In the genomic region with DNA sequence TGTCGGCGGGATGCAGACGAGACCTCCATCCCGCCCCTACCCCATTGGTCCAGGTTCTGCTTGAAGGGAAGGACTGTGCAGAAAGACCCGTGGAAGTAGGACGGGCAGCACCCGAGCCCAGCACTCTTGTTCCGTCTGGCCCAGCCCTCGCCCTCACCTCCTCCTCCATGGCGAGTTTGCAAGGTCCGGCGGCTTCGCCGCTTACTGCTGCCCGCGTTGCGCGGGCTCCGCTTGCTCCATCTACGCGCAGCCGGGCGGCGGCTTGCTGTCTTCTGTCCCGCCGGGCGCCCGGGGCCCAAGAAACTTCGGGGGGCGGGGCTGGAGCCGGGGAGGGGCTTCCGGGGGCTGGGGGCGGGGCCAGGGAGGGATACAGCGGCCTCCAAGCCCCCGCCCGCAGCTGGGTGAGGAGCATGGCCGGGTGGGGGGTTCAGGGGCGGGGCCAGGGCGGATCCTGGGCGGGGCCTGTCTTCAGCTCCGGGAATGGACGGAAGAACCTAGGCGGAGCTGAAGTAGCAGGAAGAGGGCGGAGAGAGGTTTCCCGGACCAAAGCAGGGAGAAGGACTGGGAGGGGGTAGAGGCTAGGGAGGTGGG, we compare ENCODE assay signal across 8 mouse cellular contexts. TPM values are rescaled to one million over a fixed set of nuclear protein-coding genes. Genes with fewer than 3 reads are reported as not detected.
DNase-seq lines count a peak whose midpoint lies in the region; ATAC-seq and TF ChIP-seq lines count a peak whose summit lies in the region.

A gene (minus strand): TSS at position 260 of the 591 bp plus-strand sequence.

- peak; percentile 95 for ATAC-seq in forebrain, embryonic 12.5 days (ENCODE audit: low FRiP score)
- ATAC-seq in heart, postnatal 0 days (ENCODE audit: insufficient read depth, low read depth) = peak; percentile 90
- ATAC-seq in neural tube, embryonic 15.5 days (ENCODE audit: low FRiP score) = peak; percentile 92

- no peak for TF ChIP-seq CTCF in E14TG2a.4 (conservative IDR thresholded peaks at IDR 0.05; ENCODE audit: low read length)
- TF ChIP-seq CTCF in heart, postnatal 0 days (IDR thresholded peaks at IDR 0.05; ENCODE audit: low read depth) = no peak

- no peak for TF ChIP-seq EP300 in heart, postnatal 0 days (IDR thresholded peaks at IDR 0.05; ENCODE audit: low read depth)

- peak; percentile 84 for DNase-seq in c-Kit-positive CD71-positive TER-119-negative erythroid progenitor cells, embryonic 14.5 days (ENCODE audit: low read depth)
- peak; percentile 97 for DNase-seq in heart, postnatal 0 days (ENCODE audit: low spot score)
- peak; percentile 97 to 98 for DNase-seq in kidney, postnatal 4 days
- peak; percentile 93 to 96 for DNase-seq in lung, adult 18-20 months
- DNase-seq in testis, postnatal 14 days (ENCODE audit: low spot score) = peak; percentile 92

- H3K27me3 ChIP-seq in E14TG2a.4 (ENCODE audit: insufficient read depth, low read length) = peaks cover 14% of the 10 kb centered on the region
- H3K27me3 ChIP-seq in forebrain, embryonic 12.5 days = no peaks in the 10 kb centered on the region
- no peaks in the 10 kb centered on the region for H3K27me3 ChIP-seq in heart, postnatal 0 days (ENCODE audit: control insufficient read depth, insufficient read depth, low read length)
- no peaks in the 10 kb centered on the region for H3K27me3 ChIP-seq in neural tube, embryonic 15.5 days (replicated peaks)

- peaks cover 65% of the 10 kb centered on the region for H3K4me1 ChIP-seq in E14TG2a.4 (replicated peaks; ENCODE audit: low read depth, low read length)
- H3K4me1 ChIP-seq in forebrain, embryonic 12.5 days = peaks cover 41% of the 10 kb centered on the region
- H3K4me1 ChIP-seq in heart, postnatal 0 days (ENCODE audit: control insufficient read depth, insufficient read depth) = peaks cover 23% of the 10 kb centered on the region
- peaks cover 34% of the 10 kb centered on the region for H3K4me1 ChIP-seq in neural tube, embryonic 15.5 days

- peak within 1 kb of the TSS; percentile 67 for H3K9ac ChIP-seq in forebrain, embryonic 12.5 days
- peak within 1 kb of the TSS; percentile 62 for H3K9ac ChIP-seq in heart, postnatal 0 days (replicated peaks; ENCODE audit: low read depth, low read length)
- H3K9ac ChIP-seq in neural tube, embryonic 15.5 days (replicated peaks) = peak within 1 kb of the TSS; percentile 51

- no peaks in the 10 kb centered on the region for H3K36me3 ChIP-seq in E14TG2a.4 (ENCODE audit: insufficient read depth, low read length)
- H3K36me3 ChIP-seq in forebrain, embryonic 12.5 days (replicated peaks) = no peaks in the 10 kb centered on the region
- no peaks in the 10 kb centered on the region for H3K36me3 ChIP-seq in heart, postnatal 0 days (replicated peaks; ENCODE audit: control insufficient read depth, insufficient read depth, low read length)
- H3K36me3 ChIP-seq in neural tube, embryonic 15.5 days = no peaks in the 10 kb centered on the region

- under 1% methylated on average over 39 of the region's 45 CpGs for WGBS in forebrain, embryonic 12.5 days
- under 1% methylated on average over 42 of the region's 45 CpGs for WGBS in heart, postnatal 0 days
- under 1% methylated on average over 42 of the region's 45 CpGs for WGBS in neural tube, embryonic 15.5 days

- H3K9me3 ChIP-seq in E14TG2a.4 (ENCODE audit: low read length) = no peaks in the 10 kb centered on the region
- H3K9me3 ChIP-seq in forebrain, embryonic 12.5 days = no peaks in the 10 kb centered on the region
- H3K9me3 ChIP-seq in heart, postnatal 0 days (replicated peaks; ENCODE audit: control insufficient read depth, low read length) = no peaks in the 10 kb centered on the region
- no peaks in the 10 kb centered on the region for H3K9me3 ChIP-seq in neural tube, embryonic 15.5 days (replicated peaks)

- peak within 1 kb of the TSS; percentile 64 for H3K4me2 ChIP-seq in forebrain, embryonic 12.5 days
- peak within 1 kb of the TSS; percentile 72 for H3K4me2 ChIP-seq in heart, postnatal 0 days (ENCODE audit: low read depth, low read length)
- peak within 1 kb of the TSS; percentile 76 for H3K4me2 ChIP-seq in neural tube, embryonic 15.5 days

- H3K4me3 ChIP-seq in E14TG2a.4 (replicated peaks; ENCODE audit: low read length) = peak within 1 kb of the TSS; percentile 86
- H3K4me3 ChIP-seq in forebrain, embryonic 12.5 days (replicated peaks) = peak within 1 kb of the TSS; percentile 58
- H3K4me3 ChIP-seq in heart, postnatal 0 days (ENCODE audit: low read depth, low read length) = peak within 1 kb of the TSS; percentile 72
- peak within 1 kb of the TSS; percentile 54 for H3K4me3 ChIP-seq in neural tube, embryonic 15.5 days (replicated peaks)

- H3K27ac ChIP-seq in forebrain, embryonic 12.5 days = peak within 1 kb of the TSS; percentile 78
- H3K27ac ChIP-seq in heart, postnatal 0 days (ENCODE audit: low read depth) = peak within 1 kb of the TSS; percentile 70
- H3K27ac ChIP-seq in neural tube, embryonic 15.5 days (replicated peaks) = peak within 1 kb of the TSS; percentile 76

RNA-seq across cellular contexts. Expression of the gene that starts here (rescaled TPM):
- polyA plus RNA-seq in forebrain, embryonic 12.5 days (2016; fragmentation: Nextera tagmentation; extraction: Ambion mirVana) = 9.0 and 9.1 TPM in 2 replicates
- total RNA-seq in heart, postnatal 0 days (2014; rRNA removed; ENCODE audit: low replicate concordance) = 12.8 and 21.0 TPM in 2 replicates
- polyA plus RNA-seq in heart, postnatal 0 days (2015; fragmentation: Nextera tagmentation; extraction: Ambion mirVana) = 7.6 and 8.3 TPM in 2 replicates
- polyA plus RNA-seq in neural tube, embryonic 15.5 days (2015; fragmentation: Nextera tagmentation; extraction: Ambion mirVana) = 5.0 and 7.7 TPM in 2 replicates

Comparison
In these comparisons a context has a peak if more than half of its experiments do, and no peak if none do; other contexts are left out.
1. Peak in every context shown above with its lines: DNase-seq, ATAC-seq, H3K4me3 ChIP-seq and H3K27ac ChIP-seq.